Mouse (Mus musculus): ENCODE data around the gene Mttp. TPM values are rescaled to one million over a fixed set of nuclear protein-coding genes. Genes with fewer than 3 reads are reported as not detected.
A peak's percentile ranks its signal among the peaks of the same experiment; 100 is the strongest.

Gene Mttp
- total RNA-seq, 2 experiments from 2014 or later = 5.8 to 6.9 TPM

GRCm38 (mm10) chr3:138096263-138097028, 48.3 kb downstream of the Mttp start:
- no peak for DNase-seq
- intact Hi-C loops (cut with DNase I) = no loop called here

- no peak for DNase-seq
Observed at GRCm38 (mm10) chr3:138095718-138096117, 49.0 kb downstream of the Mttp start.

GRCm38 (mm10) chr3:138095301-138095700, 49.5 kb downstream of the Mttp start:
- intact Hi-C loops (cut with DNase I) = no loop called here

More at GRCm38 (mm10) chr3:138095718-138096117, 49.0 kb downstream of the Mttp start:
- intact Hi-C loops (cut with DNase I) = no loop called here

DNA sequence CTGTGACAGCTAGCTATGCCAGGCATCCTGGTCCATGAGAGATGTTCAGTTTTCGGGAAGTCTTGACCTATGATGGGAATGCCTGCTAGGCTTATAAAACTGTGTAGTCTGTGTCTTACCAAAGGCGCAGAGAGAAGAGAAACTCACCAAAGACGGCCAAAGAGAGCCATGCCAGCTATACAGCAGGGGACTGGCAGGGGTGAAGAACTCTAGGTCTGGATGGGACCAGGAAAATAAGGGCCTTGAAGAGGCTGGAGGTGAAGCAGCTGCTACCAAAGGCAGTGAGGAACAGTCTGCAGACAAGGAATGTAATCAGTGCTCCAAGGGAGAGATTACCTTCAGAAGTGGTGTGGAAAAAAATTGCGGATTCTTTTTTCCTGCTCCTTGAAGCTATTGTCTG, 60.9 kb downstream of the Mttp start:
- no peak for DNase-seq
- intact Hi-C loops (cut with DNase I) = no loop called here

More at GRCm38 (mm10) chr3:138095301-138095700, 49.5 kb downstream of the Mttp start:
- DNase-seq = no peak

DNA sequence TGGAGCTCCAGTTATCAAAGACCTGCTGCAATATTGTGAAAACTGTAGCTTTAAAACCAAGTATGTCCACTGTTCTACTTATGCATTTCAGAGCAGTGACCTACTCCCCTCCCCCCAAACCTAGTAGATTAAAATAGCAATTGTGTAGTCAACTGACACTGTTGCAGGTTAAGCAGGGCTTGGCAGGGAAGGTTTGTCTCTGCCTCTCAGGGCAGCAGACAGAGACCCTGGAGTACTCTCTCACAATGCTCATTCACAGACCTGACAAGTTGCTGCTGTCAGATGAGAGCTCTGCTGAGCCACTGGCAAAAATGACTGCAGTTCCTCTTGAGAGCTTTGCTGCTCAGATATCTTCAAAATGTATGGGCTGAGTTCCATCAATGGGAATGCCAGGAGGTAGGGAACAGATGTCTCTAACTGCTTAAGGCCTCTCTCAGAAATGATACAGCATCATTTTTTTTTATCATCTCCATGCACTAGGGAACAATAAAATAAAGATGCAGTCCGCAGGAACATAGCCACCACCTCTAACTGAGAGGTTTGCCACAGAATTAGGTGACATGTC, 61.6 kb downstream of the Mttp start:
- DNase-seq = no peak
- intact Hi-C loops (cut with DNase I) = no loop called here

GRCm38 (mm10) chr3:138078701-138079100, 66.1 kb downstream of the Mttp start:
- intact Hi-C loops (cut with DNase I) = no loop called here
- no peak for DNase-seq

- no peak for DNase-seq
- intact Hi-C loops (cut with DNase I) = no loop called here
Observed at GRCm38 (mm10) chr3:138077476-138078340, 67.1 kb downstream of the Mttp start.

GRCm38 (mm10) chr3:138075209-138075608, 69.6 kb downstream of the Mttp start:
- intact Hi-C loops (cut with DNase I) = no loop called here
- DNase-seq = peak; percentile 52 to 70

GRCm38 (mm10) chr3:138074214-138074613, 70.6 kb downstream of the Mttp start:
- DNase-seq = no peak
- intact Hi-C loops (cut with DNase I) = no loop called here

GRCm38 (mm10) chr3:138071476-138072073, 73.2 kb downstream of the Mttp start:
- DNase-seq = no peak
- intact Hi-C loops (cut with DNase I) = no loop called here

GRCm38 (mm10) chr3:138071004-138071403, 73.8 kb downstream of the Mttp start:
- intact Hi-C loops (cut with DNase I) = no loop called here
- DNase-seq = no peak

GRCm38 (mm10) chr3:138069756-138070511, 74.8 kb downstream of the Mttp start:
- DNase-seq = no peak
- intact Hi-C loops (cut with DNase I) = loop anchor here (2.0 to 5.0 kb wide), 3 partner anchors 43 to 78 kb away; partner anchors contain the start of gene Trmt10a

DNA sequence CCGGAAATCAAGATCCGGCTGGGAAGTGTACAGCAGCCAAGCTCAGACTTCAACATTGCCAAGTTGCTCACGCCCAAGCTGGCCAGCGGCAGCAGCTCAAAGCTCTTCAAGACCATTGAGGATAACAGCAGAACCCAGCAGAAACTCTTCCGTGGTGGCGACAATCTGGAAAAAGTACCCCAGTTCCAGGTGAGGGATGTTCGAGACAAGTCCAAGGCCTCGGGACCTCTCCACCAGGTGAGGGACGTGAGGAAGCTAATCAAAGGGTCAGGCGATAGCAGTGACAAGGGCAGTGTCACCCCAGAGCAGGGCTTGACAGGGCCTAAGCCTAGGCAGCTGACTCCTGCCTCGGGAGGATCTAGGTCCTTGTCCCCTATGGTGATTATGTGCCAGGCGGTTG, 76.7 kb downstream of the Mttp start:
- DNase-seq = peak in 1 of 2 experiments; percentile 13
- intact Hi-C loops (cut with DNase I) = loop anchor here (2.0 to 5.0 kb wide), 3 partner anchors 41 to 76 kb away; partner anchors contain the start of gene Trmt10a

GRCm38 (mm10) chr3:138067288-138067687, 77.5 kb downstream of the Mttp start, which contains the start of gene Gm5105:
Gm5105 (minus strand) TSS chr3:138067388.
- no peak for DNase-seq
- intact Hi-C loops (cut with DNase I) = loop anchor here (5.0 kb wide), 2 partner anchors 40 to 75 kb away; no protein-coding TSS in a partner anchor

DNA sequence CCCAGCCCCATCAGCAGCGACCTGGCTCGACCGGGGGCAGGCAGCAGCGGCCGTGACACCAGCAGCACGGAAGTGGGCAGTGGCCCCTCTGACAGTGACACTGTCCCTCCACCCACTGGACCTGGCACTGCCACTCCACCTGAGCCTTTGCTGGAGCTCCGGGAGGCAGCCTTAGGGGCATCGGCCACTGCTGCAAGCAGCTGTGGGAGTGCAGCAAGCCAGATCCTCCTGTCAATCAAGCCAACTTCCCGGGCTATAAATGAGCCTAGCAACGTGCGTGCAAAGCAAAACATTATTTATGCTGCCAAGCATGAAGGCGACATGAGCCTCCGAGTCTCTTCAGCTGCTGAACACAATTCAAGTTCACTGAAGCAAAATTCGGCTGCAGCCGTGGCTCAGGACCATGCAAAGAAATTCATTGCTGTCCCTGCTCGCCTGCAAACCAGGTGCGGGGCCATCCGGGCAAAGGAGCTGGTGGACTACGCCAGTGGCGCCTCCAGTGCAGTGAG, 78.4 kb downstream of the Mttp start:
- intact Hi-C loops (cut with DNase I) = loop anchor here (5.0 kb wide), 2 partner anchors 39 to 74 kb away; no protein-coding TSS in a partner anchor
- DNase-seq = peak in 1 of 2 experiments; percentile 32

DNA sequence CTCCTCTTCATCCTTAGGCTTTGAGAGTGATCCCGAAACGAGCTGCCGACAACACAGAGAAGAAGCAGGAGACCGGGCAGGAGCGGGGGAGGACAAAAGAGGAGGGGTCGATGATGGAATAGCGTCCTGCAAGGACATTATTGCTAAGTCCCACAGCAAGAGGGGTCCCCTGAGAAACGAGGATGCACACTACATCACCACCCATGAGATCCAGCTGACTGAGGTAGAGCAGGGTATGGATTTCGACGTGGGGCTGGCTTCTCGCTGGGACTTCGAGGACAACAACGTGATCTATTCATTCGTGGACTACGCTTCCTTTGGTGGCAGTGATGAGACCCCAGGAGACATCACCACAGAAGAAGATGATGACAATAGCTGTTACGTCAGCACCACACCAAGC, 78.8 kb downstream of the Mttp start:
- intact Hi-C loops (cut with DNase I) = loop anchor here (5.0 kb wide), 2 partner anchors 39 to 74 kb away; no protein-coding TSS in a partner anchor
- no peak for DNase-seq

- DNase-seq = peak in 1 of 2 experiments; percentile 23
- intact Hi-C loops (cut with DNase I) = loop anchor here (5.0 kb wide), 2 partner anchors 38 to 73 kb away; no protein-coding TSS in a partner anchor
Observed at GRCm38 (mm10) chr3:138064732-138065645, 79.8 kb downstream of the Mttp start, which contains the start of gene 1110002E22Rik. 1110002E22Rik (plus strand) TSS chr3:138065052.
